Mouse (Mus musculus): ENCODE data around the gene Acot8. TPM values are rescaled to one million over a fixed set of nuclear protein-coding genes. Genes with fewer than 3 reads are reported as not detected.

Acot8 gene
- total and polyA plus RNA-seq, 3 experiments = 30.9 to 40.3 TPM; not detected in 1

- no peak for DNase-seq (ENCODE audit: low read depth, low spot score)
- Histone ChIP-seq H3K79me2 (ENCODE audit: control insufficient read depth, insufficient read depth, low read length, poor library complexity) (peaks cover 18% of the 10 kb centered on the region), H3K9me3 (replicated peaks; ENCODE audit: insufficient read depth, low read length) (no peaks in the 10 kb centered on the region), H3K4me3 (ENCODE audit: control insufficient read depth in 1 of 2, insufficient read depth in 1 of 2, low read depth in 2 of 2, low read length in 2 of 2) (no peak overlapping the region), H3K27me3 (ENCODE audit: control insufficient read depth in 1 of 2, insufficient read depth in 2 of 2, low read length in 2 of 2) (no peaks in the 10 kb centered on the region), H3K4me1 (ENCODE audit: control insufficient read depth in 1 of 2, insufficient read depth in 2 of 2, low read length in 2 of 2) (peaks cover 7 to 19% of the 10 kb centered on the region in 2 experiments), H3K27ac (ENCODE audit: control insufficient read depth, low read depth, low read length) (no peak overlapping the region), H3K9ac (ENCODE audit: control insufficient read depth, low read depth, low read length, poor library complexity, severe bottlenecking) (no peak overlapping the region), H3K36me3 (ENCODE audit: control insufficient read depth in 1 of 2, insufficient read depth in 2 of 2, low read length in 2 of 2) (peaks cover 13 to 17% of the 10 kb centered on the region in 2 experiments)
- TF ChIP-seq MAFK (IDR thresholded peaks at IDR 0.05; ENCODE audit: borderline replicate concordance, low read depth, low read length) (no peak), USF2 (IDR thresholded peaks at IDR 0.05; ENCODE audit: borderline replicate concordance in 1 of 2, insufficient read depth in 1 of 2, low read depth in 1 of 2, low read length in 2 of 2) (no peak), MEF2A (IDR thresholded peaks at IDR 0.05; ENCODE audit: extremely low read depth, insufficient replicate concordance, low read depth, low read length, poor library complexity, severe bottlenecking) (no peak), ZMIZ1 (IDR thresholded peaks at IDR 0.05; ENCODE audit: low read depth, low read length) (no peak), ZNF384 (IDR thresholded peaks at IDR 0.05; ENCODE audit: low read depth, low read length) (no peak), JUND (IDR thresholded peaks at IDR 0.05; ENCODE audit: low read depth, low read length) (no peak), ZC3H11A (IDR thresholded peaks at IDR 0.05; ENCODE audit: low read depth, low read length) (no peak), EP300 (IDR thresholded peaks at IDR 0.05; ENCODE audit: low read depth in 1 of 2, low read length in 2 of 2) (no peak), RCOR1 (IDR thresholded peaks at IDR 0.05; ENCODE audit: low read depth, low read length) (no peak), BHLHE40 (IDR thresholded peaks at IDR 0.05; ENCODE audit: borderline replicate concordance, low read depth, low read length) (no peak), CHD2 (IDR thresholded peaks at IDR 0.05; ENCODE audit: low read length) (no peak)
Measured at GRCm38 (mm10) chr2:164748191-164748590, 56.5 kb downstream of the Acot8 start.

DNA sequence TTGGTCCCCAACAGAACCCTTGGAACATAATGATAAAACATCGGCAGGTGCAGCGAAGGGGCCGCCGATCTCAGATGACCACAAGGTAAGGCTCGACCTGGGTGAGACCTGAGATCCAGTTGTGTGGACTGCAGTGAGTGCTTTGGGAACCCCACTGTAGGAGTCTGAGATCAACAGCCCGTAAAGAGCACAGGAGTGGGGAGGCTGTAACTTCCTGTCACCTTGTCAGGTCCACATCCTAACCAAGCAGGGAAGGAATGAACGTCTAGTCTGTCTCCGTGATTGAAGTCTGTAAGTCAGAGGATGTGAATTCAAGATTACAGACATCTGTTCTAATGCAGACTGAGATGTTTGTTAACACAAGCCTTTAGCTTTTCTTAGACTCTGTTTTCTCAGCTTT, 58.0 kb downstream of the Acot8 start:
- H3K27ac ChIP-seq (ENCODE audit: control insufficient read depth, low read depth, low read length) = no peak overlapping the region
- no peak for DNase-seq (ENCODE audit: low read depth, low spot score)
- H3K9me3 ChIP-seq (replicated peaks; ENCODE audit: insufficient read depth, low read length) = no peaks in the 10 kb centered on the region
- peaks cover 12 to 13% of the 10 kb centered on the region in 2 experiments for H3K36me3 ChIP-seq (ENCODE audit: control insufficient read depth in 1 of 2, insufficient read depth in 2 of 2, low read length in 2 of 2)
- H3K79me2 ChIP-seq (ENCODE audit: control insufficient read depth, insufficient read depth, low read length, poor library complexity) = peaks cover 18% of the 10 kb centered on the region
- H3K4me1 ChIP-seq (ENCODE audit: control insufficient read depth in 1 of 2, insufficient read depth in 2 of 2, low read length in 2 of 2) = peaks cover 7 to 22% of the 10 kb centered on the region in 2 experiments
- TF ChIP-seq ZKSCAN1 (IDR thresholded peaks at IDR 0.05; ENCODE audit: low read depth, low read length) = no peak
- peak overlapping the region; percentile 90 for H3K9ac ChIP-seq (ENCODE audit: control insufficient read depth, low read depth, low read length, poor library complexity, severe bottlenecking)
- H3K27me3 ChIP-seq (ENCODE audit: control insufficient read depth in 1 of 2, insufficient read depth in 2 of 2, low read length in 2 of 2) = no peaks in the 10 kb centered on the region
- peak overlapping the region; percentile 83 to 89 for H3K4me3 ChIP-seq (ENCODE audit: control insufficient read depth in 1 of 2, insufficient read depth in 1 of 2, low read depth in 2 of 2, low read length in 2 of 2)

DNA sequence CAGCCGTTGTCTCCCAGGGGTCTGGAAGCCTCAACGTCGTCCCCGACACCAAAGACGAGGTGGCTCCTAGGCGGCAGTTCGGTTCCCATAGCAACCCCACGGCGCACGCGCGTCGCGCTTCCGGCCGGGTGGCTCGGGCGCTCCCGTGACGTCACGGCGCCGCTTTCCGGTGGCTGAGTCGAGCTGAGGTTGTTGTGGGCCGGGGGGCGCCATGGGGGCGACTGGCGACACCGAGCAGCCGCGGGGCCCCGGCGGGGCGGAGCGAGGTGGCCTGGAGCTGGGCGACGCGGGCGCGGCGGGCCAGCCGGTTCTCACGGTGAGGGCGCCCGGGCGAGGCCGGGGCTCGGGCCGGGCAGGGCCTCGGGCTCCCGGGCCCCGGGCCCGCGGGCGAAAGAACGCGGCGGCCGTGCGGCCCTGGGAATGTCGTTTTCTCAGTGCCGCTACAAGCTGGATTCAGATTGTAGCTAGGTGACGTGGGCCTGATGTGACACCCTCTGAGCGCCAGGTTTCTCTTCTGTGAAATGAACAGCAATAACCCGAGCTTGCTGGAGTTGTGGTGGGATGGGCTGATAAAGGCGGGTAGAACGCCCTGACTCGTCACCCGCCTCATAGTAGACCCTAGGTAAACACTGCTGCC, 58.7 kb downstream of the Acot8 start, which contains the start of the genes Wfdc3 and Dnttip1:
Gene Wfdc3, minus strand, starts transcription at position 89 of the 637 bp plus-strand sequence.
Gene Dnttip1, plus strand, starts transcription at position 141 of the 637 bp plus-strand sequence.
- Histone ChIP-seq H3K27ac (ENCODE audit: control insufficient read depth, low read depth, low read length) (peak within 1 kb of the TSS; percentile 67), H3K4me1 (ENCODE audit: control insufficient read depth in 1 of 2, insufficient read depth in 2 of 2, low read length in 2 of 2) (peaks cover 7 to 22% of the 10 kb centered on the region in 2 experiments), H3K79me2 (ENCODE audit: control insufficient read depth, insufficient read depth, low read length, poor library complexity) (peaks cover 18% of the 10 kb centered on the region), H3K9me3 (replicated peaks; ENCODE audit: insufficient read depth, low read length) (no peaks in the 10 kb centered on the region), H3K27me3 (ENCODE audit: control insufficient read depth in 1 of 2, insufficient read depth in 2 of 2, low read length in 2 of 2) (no peaks in the 10 kb centered on the region), H3K36me3 (ENCODE audit: control insufficient read depth in 1 of 2, insufficient read depth in 2 of 2, low read length in 2 of 2) (peaks cover 7 to 13% of the 10 kb centered on the region in 2 experiments; a peak in 3 of 4 replicates), H3K4me3 (ENCODE audit: control insufficient read depth in 1 of 2, insufficient read depth in 1 of 2, low read depth in 2 of 2, low read length in 2 of 2) (peak within 1 kb of the TSS; percentile 83 to 89), H3K9ac (ENCODE audit: control insufficient read depth, low read depth, low read length, poor library complexity, severe bottlenecking) (peak within 1 kb of the TSS; percentile 90)
- peak; percentile 93 for DNase-seq (ENCODE audit: low read depth, low spot score)
- TF ChIP-seq POLR2A (IDR thresholded peaks at IDR 0.05; ENCODE audit: control insufficient read depth in 1 of 2, insufficient read depth in 1 of 2, low read depth in 1 of 2, low read length in 2 of 2, poor library complexity in 1 of 2) (peak; percentile 52 to 65; a peak in 3 of 4 replicates), MYB (IDR thresholded peaks at IDR 0.05; ENCODE audit: low read depth, low read length) (0 out of 2 replicates have a peak, but pooled peaks have one; percentile 35), E2F4 (IDR thresholded peaks at IDR 0.05; ENCODE audit: borderline replicate concordance, low read depth, low read length) (no peak), NELFE (IDR thresholded peaks at IDR 0.05; ENCODE audit: low read depth, low read length) (peak; percentile 62), MXI1 (IDR thresholded peaks at IDR 0.05; ENCODE audit: low read depth, low read length) (peak; percentile 95), CHD2 (IDR thresholded peaks at IDR 0.05; ENCODE audit: low read length) (no peak), CTCF (IDR thresholded peaks at IDR 0.05 in 2 of 3, conservative IDR thresholded peaks at IDR 0.05 in 1 of 3; ENCODE audit: control insufficient read depth in 1 of 3, insufficient read depth in 1 of 3, low read depth in 2 of 3, low read length in 3 of 3, poor library complexity in 1 of 3, severe bottlenecking in 1 of 3) (0 out of 6 replicates have a peak, but pooled peaks of 1 of the 3 experiments have one; percentile 3), ETS1 (IDR thresholded peaks at IDR 0.05; ENCODE audit: low read depth, low read length) (0 out of 2 replicates have a peak, but pooled peaks have one; percentile 16), POLR2AphosphoS5 (IDR thresholded peaks at IDR 0.05; ENCODE audit: borderline replicate concordance, low read depth, low read length) (no peak), TAL1 (IDR thresholded peaks at IDR 0.05; ENCODE audit: low read length) (no peak), CHD1 (IDR thresholded peaks at IDR 0.05; ENCODE audit: low read depth, low read length) (no peak), USF1 (IDR thresholded peaks at IDR 0.05; ENCODE audit: low read depth, low read length) (peak; percentile 67), JUND (IDR thresholded peaks at IDR 0.05; ENCODE audit: low read depth, low read length) (no peak), RAD21 (IDR thresholded peaks at IDR 0.05; ENCODE audit: low read depth, low read length) (no peak), EP300 (IDR thresholded peaks at IDR 0.05; ENCODE audit: low read depth in 1 of 2, low read length in 2 of 2) (no peak)

Data from MEL (cell line).